Mouse (Mus musculus) myocyte (in vitro differentiated cells): ENCODE data around the gene Mob2. TPM values are rescaled to one million over a fixed set of nuclear protein-coding genes. Genes with fewer than 3 reads are reported as not detected.

Source experiments
- H3K27me3 ChIP-seq: one replicate; pipeline ENCODE4 v1.6.1; 2011; ENCODE audit not compliant: control insufficient read depth, insufficient read depth, insufficient read length
- H3K36me3 ChIP-seq: one replicate; pipeline ENCODE4 v1.6.1; 2011; ENCODE audit not compliant: control insufficient read depth, insufficient read depth
- H3K4me2 ChIP-seq: one replicate; pipeline ENCODE4 v1.6.1; 2011; ENCODE audit warnings: low read depth, control low read depth
- H3K4me3 ChIP-seq: one replicate; pipeline ENCODE4 v1.5.1; 2011; ENCODE audit warnings: mild to moderate bottlenecking, control low read depth, moderate library complexity
- H3K79me2 ChIP-seq: one replicate; pipeline ENCODE4 v1.6.1; 2011; ENCODE audit not compliant: control insufficient read depth, insufficient read depth
- H3ac ChIP-seq: one replicate; pipeline ENCODE4 v1.6.1; 2011; ENCODE audit not compliant: control insufficient read depth, insufficient read length
- CEBPB ChIP-seq: IDR thresholded peaks from 2 replicates; pipeline ENCODE4 v1.6.1; 2011; ENCODE audit warnings: mild to moderate bottlenecking, moderate library complexity; ENCODE audit not compliant: poor library complexity, insufficient read depth, severe bottlenecking
- E2F4 ChIP-seq: IDR thresholded peaks from one replicate; pipeline ENCODE4 v1.6.1; 2011; ENCODE audit warnings: mild to moderate bottlenecking, control low read depth, moderate library complexity; ENCODE audit not compliant: insufficient read depth
- MAX ChIP-seq: IDR thresholded peaks from one replicate; pipeline ENCODE4 v1.6.1; 2011; ENCODE audit warnings: low read depth, mild to moderate bottlenecking, control low read depth
- MYOD1 ChIP-seq, 3 experiments: IDR thresholded peaks; one replicate each; pipeline ENCODE4 v1.6.1; 2011; ENCODE audit warnings: control low read depth in 2 of 3, low read depth in 2 of 3, mild to moderate bottlenecking in 2 of 3, moderate library complexity in 1 of 3; ENCODE audit not compliant: insufficient read length in 2 of 3, control insufficient read depth in 1 of 3
- MYOG ChIP-seq, 3 experiments: IDR thresholded peaks; one replicate each; pipeline ENCODE4 v1.6.1; 2011; ENCODE audit warnings: control low read depth in 2 of 3, low read depth in 2 of 3, mild to moderate bottlenecking in 2 of 3; ENCODE audit not compliant: insufficient read length in 2 of 3, control insufficient read depth in 1 of 3, insufficient read depth in 1 of 3
- POLR2A ChIP-seq: IDR thresholded peaks from one replicate; pipeline ENCODE4 v1.6.1; 2011; ENCODE audit warnings: low read depth, mild to moderate bottlenecking, control low read depth, moderate library complexity; ENCODE audit not compliant: insufficient read length
- POLR2AphosphoS2 ChIP-seq: IDR thresholded peaks from one replicate; pipeline ENCODE4 v1.6.1; 2011; ENCODE audit warnings: low read depth, control low read depth; ENCODE audit not compliant: insufficient read length
- REST ChIP-seq: IDR thresholded peaks from one replicate; pipeline ENCODE4 v1.6.1; 2011; ENCODE audit warnings: mild to moderate bottlenecking, control low read depth, moderate library complexity; ENCODE audit not compliant: insufficient read depth, insufficient read length
- SRF ChIP-seq: IDR thresholded peaks from one replicate; pipeline ENCODE4 v1.6.1; 2011; ENCODE audit warnings: low read depth; ENCODE audit not compliant: control insufficient read depth, insufficient read length
- TCF12 ChIP-seq: IDR thresholded peaks from one replicate; pipeline ENCODE4 v1.6.1; 2011; ENCODE audit warnings: mild to moderate bottlenecking, control low read depth; ENCODE audit not compliant: poor library complexity, insufficient read depth, severe bottlenecking
- TCF3 ChIP-seq: IDR thresholded peaks from one replicate; pipeline ENCODE4 v1.6.1; 2011; ENCODE audit warnings: low read depth, control low read depth; ENCODE audit not compliant: insufficient read length
- USF1 ChIP-seq: IDR thresholded peaks from one replicate; pipeline ENCODE4 v1.6.1; 2011; ENCODE audit warnings: low read depth, mild to moderate bottlenecking, control low read depth, moderate library complexity
- polyA plus RNA-seq: library from polyadenylated mRNA; unstranded; fragments of >200 nt; fragmentation: generic; extraction: Trizol; gene quantifications from one replicate; pipeline ENCODE4 v1.2.1, GENCODE M21; 2012; ENCODE audit warnings: missing spikeins

The Mob2 gene
- polyA plus RNA-seq, 1 experiment: 39.2 TPM

DNA sequence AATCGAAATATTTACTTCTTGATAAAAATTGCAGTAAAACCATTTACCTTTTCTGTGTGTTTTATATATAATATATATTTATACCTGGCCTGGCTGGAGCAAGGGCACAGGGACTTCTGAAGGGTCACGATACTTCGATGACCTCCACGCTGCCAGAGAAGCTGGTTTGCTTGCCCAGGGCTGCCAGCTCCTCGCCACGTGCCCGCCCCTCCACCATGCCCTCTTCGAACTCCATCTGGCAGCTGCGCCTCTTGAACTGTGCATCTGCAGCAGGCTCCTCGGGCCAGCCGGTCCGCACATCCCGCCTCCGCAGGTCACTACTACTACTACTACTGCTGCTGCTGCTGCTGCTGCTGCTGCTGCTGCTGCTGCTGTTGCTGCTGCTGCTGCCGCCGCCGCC lies 20.9 kb upstream of the Mob2 start:
- H3K4me3 ChIP-seq: no peak overlapping the region
- no peak for TF ChIP-seq SRF
- no peak for TF ChIP-seq USF1
- TF ChIP-seq MYOD1 (IDR thresholded peaks at IDR 0.05; ENCODE audit: control insufficient read depth in 1 of 3, insufficient read length in 2 of 3, low read depth in 2 of 3): no peak
- TF ChIP-seq TCF12: no peak
- TF ChIP-seq TCF3: no peak
- TF ChIP-seq REST: no peak
- no peak for TF ChIP-seq E2F4
- TF ChIP-seq CEBPB: no peak
- no peak for TF ChIP-seq MAX
- no peak for TF ChIP-seq MYOG (IDR thresholded peaks at IDR 0.05; ENCODE audit: control insufficient read depth in 1 of 3, insufficient read depth in 1 of 3, insufficient read length in 2 of 3, low read depth in 2 of 3)
- TF ChIP-seq POLR2AphosphoS2: no peak
- no peak overlapping the region for H3ac ChIP-seq
- H3K36me3 ChIP-seq: peaks cover 13% of the 10 kb centered on the region
- no peaks in the 10 kb centered on the region for H3K27me3 ChIP-seq
- H3K4me2 ChIP-seq: no peak overlapping the region
- H3K79me2 ChIP-seq: no peaks in the 10 kb centered on the region

DNA sequence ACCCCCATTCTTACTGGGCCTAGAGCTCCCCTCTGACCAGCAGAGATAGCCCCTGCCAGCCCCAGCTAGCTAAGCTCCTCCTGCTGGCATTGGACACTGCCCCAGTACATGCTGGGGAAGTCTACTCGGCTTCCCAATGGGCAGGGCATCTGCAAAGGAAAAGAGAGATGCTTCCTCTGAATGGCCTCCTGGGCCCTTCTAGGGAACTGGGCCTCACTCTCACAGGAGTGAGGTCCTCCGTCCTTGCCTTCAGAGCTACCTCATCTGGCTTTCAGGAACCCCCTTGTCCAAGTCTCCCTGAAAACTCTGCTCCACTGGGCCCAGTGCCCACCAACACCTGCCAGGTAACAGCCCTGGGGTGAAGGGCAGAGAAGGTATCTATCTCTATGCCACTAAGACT lies 20.0 kb upstream of the Mob2 start:
- no peaks in the 10 kb centered on the region for H3K27me3 ChIP-seq
- no peak overlapping the region for H3ac ChIP-seq
- no peak overlapping the region for H3K4me2 ChIP-seq
- H3K36me3 ChIP-seq: peaks cover 9% of the 10 kb centered on the region
- no peak overlapping the region for H3K4me3 ChIP-seq
- no peaks in the 10 kb centered on the region for H3K79me2 ChIP-seq
- no peak for TF ChIP-seq MYOG (IDR thresholded peaks at IDR 0.05; ENCODE audit: control insufficient read depth in 1 of 3, insufficient read depth in 1 of 3, insufficient read length in 2 of 3, low read depth in 2 of 3)
- TF ChIP-seq USF1: no peak
- no peak for TF ChIP-seq REST
- no peak for TF ChIP-seq MAX
- TF ChIP-seq POLR2A: no peak
- TF ChIP-seq POLR2AphosphoS2: no peak
- no peak for TF ChIP-seq TCF12
- TF ChIP-seq TCF3: no peak
- no peak for TF ChIP-seq CEBPB
- TF ChIP-seq SRF: no peak
- TF ChIP-seq MYOD1 (IDR thresholded peaks at IDR 0.05; ENCODE audit: control insufficient read depth in 1 of 3, insufficient read length in 2 of 3, low read depth in 2 of 3): no peak

DNA sequence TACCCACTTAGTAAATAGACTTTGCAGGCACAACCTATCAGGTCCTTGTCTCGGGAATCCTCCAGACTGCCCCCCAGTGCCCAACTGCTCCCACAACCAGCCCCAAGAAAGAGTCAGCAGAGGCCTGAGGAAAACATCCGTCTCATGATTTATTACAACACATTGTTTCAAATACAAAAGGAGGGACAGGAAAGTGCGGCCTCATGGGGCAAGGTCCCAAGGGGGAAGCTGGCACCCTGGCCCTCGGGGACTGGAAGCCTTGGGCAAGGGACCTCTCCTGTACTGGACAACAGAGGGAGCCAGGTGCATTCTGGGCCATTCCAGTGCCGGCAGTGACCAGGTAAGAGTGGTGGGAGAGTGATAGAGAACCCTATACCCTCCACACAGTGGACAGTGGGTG lies 18.5 kb upstream of the Mob2 start:
- Histone ChIP-seq H3K4me3 (no peak overlapping the region), H3K4me2 (no peak overlapping the region), H3K27me3 (no peaks in the 10 kb centered on the region), H3K79me2 (no peaks in the 10 kb centered on the region), H3K36me3 (peaks cover 8% of the 10 kb centered on the region), H3ac (no peak overlapping the region)
- TF ChIP-seq SRF (no peak), POLR2AphosphoS2 (no peak), TCF3 (no peak), CEBPB (no peak)

DNA sequence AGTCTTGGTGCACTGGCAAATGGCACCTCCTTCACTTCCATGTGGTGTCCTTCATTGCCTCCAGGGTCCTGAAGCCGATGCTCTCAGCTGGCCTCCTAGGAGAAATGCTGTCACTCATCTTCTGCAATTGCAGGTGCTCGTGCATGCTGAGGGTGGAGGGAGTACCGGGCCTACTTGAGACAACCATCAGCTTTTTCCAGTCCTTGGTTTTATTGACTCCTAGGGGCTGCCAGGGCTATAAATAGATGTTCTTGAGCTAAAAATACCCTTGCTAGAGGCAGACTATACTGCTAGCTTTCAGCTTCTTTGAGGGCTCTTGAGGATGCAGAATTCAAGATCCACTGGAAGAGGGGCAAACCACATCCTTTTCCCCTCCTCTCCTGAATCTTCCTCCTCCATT lies 16.3 kb upstream of the Mob2 start:
- H3K4me2 ChIP-seq: peak overlapping the region; percentile 36
- H3K79me2 ChIP-seq: no peaks in the 10 kb centered on the region
- no peaks in the 10 kb centered on the region for H3K27me3 ChIP-seq
- no peaks in the 10 kb centered on the region for H3K36me3 ChIP-seq
- no peak overlapping the region for H3ac ChIP-seq
- TF ChIP-seq E2F4: no peak
- TF ChIP-seq MYOD1 (IDR thresholded peaks at IDR 0.05; ENCODE audit: control insufficient read depth in 1 of 3, insufficient read length in 2 of 3, low read depth in 2 of 3): no peak
- TF ChIP-seq CEBPB: no peak
- no peak for TF ChIP-seq TCF12
- TF ChIP-seq MYOG (IDR thresholded peaks at IDR 0.05; ENCODE audit: control insufficient read depth in 1 of 3, insufficient read depth in 1 of 3, insufficient read length in 2 of 3, low read depth in 2 of 3): no peak
- TF ChIP-seq TCF3: no peak
- no peak for TF ChIP-seq POLR2AphosphoS2
- no peak for TF ChIP-seq REST
- no peak overlapping the region for H3K4me3 ChIP-seq

DNA sequence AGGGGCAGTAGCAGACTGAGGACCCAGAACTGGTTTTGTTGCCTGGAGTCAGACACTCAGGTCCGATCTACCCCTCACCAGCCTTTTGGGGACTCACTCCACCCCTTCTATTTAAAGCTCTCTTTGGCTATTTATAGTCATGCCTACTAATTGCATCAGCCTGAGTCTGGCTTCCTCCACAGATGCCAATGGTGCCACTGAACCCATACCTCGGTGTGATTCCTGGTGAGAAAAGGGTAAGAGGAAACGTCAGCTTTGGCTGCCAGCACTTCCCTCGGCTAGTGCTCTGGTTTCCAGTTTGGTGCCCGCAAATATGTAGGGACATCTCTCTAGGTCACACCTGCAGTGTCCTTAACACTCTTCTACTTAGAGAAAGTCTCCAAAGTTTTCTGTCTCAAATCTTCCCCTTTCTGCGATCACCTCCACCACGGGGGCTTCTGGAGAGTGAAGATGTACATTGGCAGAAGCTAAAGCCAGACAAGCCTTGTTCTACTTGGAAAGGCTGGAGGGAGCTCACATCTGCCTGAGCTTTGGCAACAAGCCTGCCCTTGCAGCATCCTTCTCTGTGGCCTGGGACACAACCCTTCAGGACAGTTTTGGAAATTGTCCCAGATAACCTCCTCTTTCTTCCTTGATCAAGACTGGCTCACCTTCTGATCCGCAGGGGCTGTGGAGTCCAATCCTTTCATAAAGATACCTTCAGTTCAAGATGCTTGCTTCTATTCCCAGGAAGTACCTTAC lies 13.5 kb upstream of the Mob2 start:
- TF ChIP-seq TCF3: no peak
- TF ChIP-seq MYOG (IDR thresholded peaks at IDR 0.05; ENCODE audit: control insufficient read depth in 1 of 3, insufficient read depth in 1 of 3, insufficient read length in 2 of 3, low read depth in 2 of 3): no peak
- TF ChIP-seq MAX: no peak
- TF ChIP-seq POLR2A: no peak
- no peak for TF ChIP-seq E2F4
- peak; percentile 67; the same call in 1 of the 2 replicates for TF ChIP-seq CEBPB
- TF ChIP-seq TCF12: no peak
- Histone ChIP-seq H3K27me3 (no peaks in the 10 kb centered on the region), H3K4me3 (no peak overlapping the region), H3K79me2 (no peaks in the 10 kb centered on the region), H3ac (no peak overlapping the region), H3K4me2 (peak overlapping the region; percentile 63), H3K36me3 (no peaks in the 10 kb centered on the region)
